Mouse (Mus musculus): ENCODE measurements around the gene Dixdc1. TPM values are rescaled to one million over a fixed set of nuclear protein-coding genes. Genes with fewer than 3 reads are reported as not detected.

Dixdc1 gene
- polyA plus RNA-seq, 1 experiment, result 41.8 TPM

- no peak for DNase-seq (ENCODE audit: extremely low spot score in 1 of 2, low spot score in 1 of 2)
These were observed 6.9 kb upstream of the Dixdc1 start, which contains the start of gene 2310030G06Rik for GRCm38 (mm10) chr9:50746214-50746677. Gene 2310030G06Rik, minus strand, starts transcription at chr9:50746536.

GRCm38 (mm10) chr9:50745806-50746205 is 6.5 kb upstream of the Dixdc1 start:
- DNase-seq (ENCODE audit: extremely low spot score in 1 of 2, low spot score in 1 of 2), result no peak

- no peak for DNase-seq (ENCODE audit: extremely low spot score in 1 of 2, low spot score in 1 of 2)
These were observed 3.4 kb upstream of the Dixdc1 start for GRCm38 (mm10) chr9:50742744-50743143.

- no peak for DNase-seq (ENCODE audit: extremely low spot score in 1 of 2, low spot score in 1 of 2)
These were observed 2.9 kb upstream of the Dixdc1 start for GRCm38 (mm10) chr9:50742261-50742660.

GRCm38 (mm10) chr9:50740867-50741784 is 1.8 kb upstream of the Dixdc1 start:
- DNase-seq (ENCODE audit: extremely low spot score in 1 of 2, low spot score in 1 of 2), result peak in 1 of 2 experiments; percentile 58

GRCm38 (mm10) chr9:50734989-50735388 is 4.3 kb downstream of the Dixdc1 start:
- DNase-seq (ENCODE audit: extremely low spot score in 1 of 2, low spot score in 1 of 2), result peak in 1 of 2 experiments; percentile 71

GRCm38 (mm10) chr9:50732560-50732959 is 6.8 kb downstream of the Dixdc1 start:
- no peak for DNase-seq (ENCODE audit: extremely low spot score in 1 of 2, low spot score in 1 of 2)

- no peak for DNase-seq (ENCODE audit: extremely low spot score in 1 of 2, low spot score in 1 of 2)
These were observed 9.7 kb downstream of the Dixdc1 start for GRCm38 (mm10) chr9:50729600-50729999.

- peak; percentile 77 to 91 for DNase-seq (ENCODE audit: extremely low spot score in 1 of 2, low spot score in 1 of 2)
These were observed 11.2 kb downstream of the Dixdc1 start for GRCm38 (mm10) chr9:50727925-50728651.

GRCm38 (mm10) chr9:50727171-50727924 is 12.0 kb downstream of the Dixdc1 start:
- peak; percentile 41 to 85 for DNase-seq (ENCODE audit: extremely low spot score in 1 of 2, low spot score in 1 of 2)

GRCm38 (mm10) chr9:50725921-50726590 is 13.3 kb downstream of the Dixdc1 start:
- no peak for DNase-seq (ENCODE audit: extremely low spot score in 1 of 2, low spot score in 1 of 2)

- DNase-seq (ENCODE audit: extremely low spot score in 1 of 2, low spot score in 1 of 2), result no peak
These were observed 14.5 kb downstream of the Dixdc1 start for GRCm38 (mm10) chr9:50724661-50725330.

GRCm38 (mm10) chr9:50724147-50724546 is 15.2 kb downstream of the Dixdc1 start:
- DNase-seq (ENCODE audit: extremely low spot score in 1 of 2, low spot score in 1 of 2), result no peak

- peak in 1 of 2 experiments; percentile 67 for DNase-seq (ENCODE audit: extremely low spot score in 1 of 2, low spot score in 1 of 2)
These were observed 15.9 kb downstream of the Dixdc1 start for GRCm38 (mm10) chr9:50723406-50723805.

- DNase-seq (ENCODE audit: extremely low spot score in 1 of 2, low spot score in 1 of 2), result no peak
These were observed 16.8 kb downstream of the Dixdc1 start for GRCm38 (mm10) chr9:50722451-50722911.

- no peak for DNase-seq (ENCODE audit: extremely low spot score in 1 of 2, low spot score in 1 of 2)
These were observed 18.3 kb downstream of the Dixdc1 start for GRCm38 (mm10) chr9:50721061-50721460.

- no peak for DNase-seq (ENCODE audit: extremely low spot score in 1 of 2, low spot score in 1 of 2)
These were observed 20.4 kb downstream of the Dixdc1 start for GRCm38 (mm10) chr9:50718878-50719277.

- no peak for DNase-seq (ENCODE audit: extremely low spot score in 1 of 2, low spot score in 1 of 2)
These were observed 25.1 kb downstream of the Dixdc1 start for GRCm38 (mm10) chr9:50714188-50714587.

GRCm38 (mm10) chr9:50711337-50711736 is 28.0 kb downstream of the Dixdc1 start:
- DNase-seq (ENCODE audit: extremely low spot score in 1 of 2, low spot score in 1 of 2), result no peak
